9 mouse cellular contexts compared by ENCODE assay signal in the genomic region with DNA sequence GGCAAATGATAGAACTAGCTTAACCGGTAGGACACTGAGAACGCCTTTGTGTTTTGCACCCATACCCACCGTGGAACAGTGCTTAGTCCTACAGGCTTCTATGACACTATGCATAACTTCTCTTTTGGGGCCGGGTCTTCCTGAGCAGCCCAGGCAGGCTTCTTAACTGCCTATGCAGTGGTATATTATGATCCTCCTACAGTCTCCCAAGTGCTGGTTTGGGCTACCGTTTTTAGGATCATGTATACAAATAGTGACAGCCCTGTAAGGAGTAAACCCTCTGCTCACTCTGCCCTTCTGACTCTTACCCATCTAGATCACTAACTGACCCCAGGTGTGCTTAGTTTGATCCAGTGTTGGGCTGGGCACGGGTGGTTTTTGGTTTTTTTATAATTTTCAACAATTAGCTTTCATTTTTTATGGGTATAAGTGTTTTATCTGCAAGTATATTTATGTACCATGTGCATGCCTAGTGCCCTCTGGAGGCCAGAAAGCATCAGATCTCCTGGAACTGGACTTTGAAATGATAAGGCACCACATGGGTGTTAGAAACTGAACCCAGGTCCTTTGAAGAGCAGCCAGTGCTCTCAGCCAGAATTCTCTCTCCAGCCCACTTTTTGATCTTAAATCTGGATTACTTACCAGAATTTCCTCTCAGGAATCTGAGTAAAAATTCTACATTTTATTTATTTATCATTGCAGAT.
DNase-seq lines count a peak whose midpoint lies in the region.
"Had no signal": no experiment of that assay in that cellular context is flagged by ENCODE, and none has a peak within 500 bp of the region (broad histone marks: within the 10 kb centered on the region; RNA-seq: fewer than 3 reads in every experiment).

No protein-coding gene starts in this region.

- DNase-seq in kidney, postnatal 36 days = peak; percentile 25 to 42
- no peak for DNase-seq in kidney, adult 8-10 months
- DNase-seq in thymus, postnatal 25 days = peak; percentile 46
- no peak for DNase-seq in thymus, adult 18-20 months
- DNase-seq in T-cell, adult 2 months (ENCODE audit: low spot score) = peak; percentile 48
- no peak for DNase-seq in cerebellum, postnatal 36 days
- no peak for DNase-seq in cerebellum, adult 9-10 months
- DNase-seq: cerebellum, postnatal 14 days; spleen, adult 18-20 months had no signal

Comparison
In these comparisons a context has a peak if more than half of its experiments do, and no peak if none do; other contexts are left out.
1. DNase-seq: peak in kidney, postnatal 36 days (2 of 2), thymus, postnatal 25 days (single experiment) and T-cell, adult 2 months (single experiment); none in kidney, adult 8-10 months (0 of 2), thymus, adult 18-20 months (0 of 2), cerebellum, postnatal 36 days (0 of 2) and cerebellum, adult 9-10 months (single experiment).